Mouse (Mus musculus) liver, postnatal 0 days (tissue): ENCODE results near the gene Gpr83. TPM values are rescaled to one million over a fixed set of nuclear protein-coding genes. Genes with fewer than 3 reads are reported as not detected.
A peak's percentile ranks its signal among the peaks of the same experiment; 100 is the strongest.
"Not testable (repeated sequence)": the region's sequence is repeated elsewhere in the genome, so short reads cannot be mapped to it uniquely, and the experiment has no call there.

Experiments used
- ATAC-seq: fragments of 200-750 bp; cut with Nextera tagmentation; 2 replicates; pipeline ENCODE4 v1.8.0; 2017; ENCODE audit warnings: mild to moderate bottlenecking, moderate library complexity
- DNase-seq: peaks from one replicate; pipeline ENCODE4 v3.0.0-alpha.2; 2016
- H3K27ac ChIP-seq: fragments of 300-500 bp; sonication (generic); 2 replicates; pipeline ENCODE4 v1.5.1; 2014; ENCODE audit warnings: antibody characterized with exemption, moderate library complexity, mild to moderate bottlenecking, low read depth
- H3K27me3 ChIP-seq: fragments of 300-500 bp; sonication (generic); 2 replicates; pipeline ENCODE4 v1.6.1; 2014; ENCODE audit warnings: low read length, control low read depth, mixed read lengths; ENCODE audit not compliant: insufficient read depth
- H3K36me3 ChIP-seq: fragments of 300-500 bp; sonication (generic); replicated peaks from 2 replicates; pipeline ENCODE4 v1.6.1; 2014; ENCODE audit warnings: mild to moderate bottlenecking, control low read depth, low read length, moderate library complexity, mixed read lengths; ENCODE audit not compliant: insufficient read depth
- H3K4me1 ChIP-seq: fragments of 300-500 bp; sonication (generic); 2 replicates; pipeline ENCODE4 v1.6.1; 2014; ENCODE audit warnings: antibody characterized with exemption, mild to moderate bottlenecking, control low read depth; ENCODE audit not compliant: insufficient read depth
- H3K4me2 ChIP-seq: fragments of 300-500 bp; sonication (generic); 2 replicates; pipeline ENCODE4 v1.6.1; 2014; ENCODE audit warnings: low read depth, mild to moderate bottlenecking, low read length, moderate library complexity, mixed read lengths
- H3K4me3 ChIP-seq: fragments of 300-500 bp; sonication (generic); 2 replicates; pipeline ENCODE4 v1.5.1; 2014; ENCODE audit warnings: low read depth, low read length
- H3K9ac ChIP-seq: fragments of 300-500 bp; sonication (generic); replicated peaks from 2 replicates; pipeline ENCODE4 v1.6.1; 2014; ENCODE audit warnings: mild to moderate bottlenecking, moderate library complexity
- H3K9me3 ChIP-seq: fragments of 300-500 bp; sonication (generic); 2 replicates; pipeline ENCODE4 v1.6.1; 2016; ENCODE audit warnings: mild to moderate bottlenecking, control low read depth, low read length, mixed read lengths
- CTCF ChIP-seq: sonication (generic); IDR thresholded peaks from 2 replicates; pipeline ENCODE4 v1.5.1; 2016; ENCODE audit warnings: antibody characterized with exemption, low read depth
- EP300 ChIP-seq: IDR thresholded peaks from 2 replicates; pipeline ENCODE4 v1.6.1; 2016; ENCODE audit warnings: antibody characterized with exemption, low read depth, mild to moderate bottlenecking
- WGBS: fragments of 180-500 bp; shearing (Covaris S2); extraction: QIAGEN DNeasy Blood & Tissue Kit; methylation state at CpG from one replicate; pipeline ENCODE4 v1.1.7; 2014; ENCODE audit not compliant: insufficient replicate concordance; 5-methylcytosine and 5-hydroxymethylcytosine counted together
- polyA plus RNA-seq: library from polyadenylated mRNA; unstranded; fragments of >200 nt; fragmentation: Nextera tagmentation; extraction: Ambion mirVana; gene quantifications from 2 replicates; pipeline ENCODE4 v1.2.1, GENCODE M21; 2015

The Gpr83 gene
- polyA plus RNA-seq, 1 experiment from 2014 or later = not detected

- H3K9ac ChIP-seq = no peak overlapping the region
- no peak overlapping the region for H3K4me2 ChIP-seq
- no peaks in the 10 kb centered on the region for H3K36me3 ChIP-seq
- 60% methylated on average over 17 of the region's 17 CpGs for WGBS
- TF ChIP-seq CTCF (no peak), EP300 (no peak)
- ATAC-seq (no peak), DNase-seq (no peak)
- no peaks in the 10 kb centered on the region for H3K4me1 ChIP-seq
- H3K27me3 ChIP-seq = no peaks in the 10 kb centered on the region
- H3K9me3 ChIP-seq = no peaks in the 10 kb centered on the region
- no peak overlapping the region for H3K27ac ChIP-seq
- no peak overlapping the region for H3K4me3 ChIP-seq
These were observed 12.3 kb downstream of the Gpr83 start for GRCm38 (mm10) chr9:14872181-14872930.

GRCm38 (mm10) chr9:14875743-14876507, 15.9 kb downstream of the Gpr83 start:
- DNase-seq (no peak), ATAC-seq (no peak)
- Histone ChIP-seq H3K27me3 (no peaks in the 10 kb centered on the region), H3K27ac (no peak overlapping the region), H3K9ac (no peak overlapping the region), H3K4me1 (no peaks in the 10 kb centered on the region), H3K36me3 (no peaks in the 10 kb centered on the region), H3K4me2 (no peak overlapping the region), H3K4me3 (no peak overlapping the region), H3K9me3 (no peaks in the 10 kb centered on the region)
- TF ChIP-seq CTCF = no peak
- WGBS = 73% methylated on average over 5 of the region's 5 CpGs

GRCm38 (mm10) chr9:14876566-14876965, 16.6 kb downstream of the Gpr83 start:
- H3K27me3 ChIP-seq, DNase-seq, H3K4me1 ChIP-seq, H3K36me3 ChIP-seq, H3K4me2 ChIP-seq, H3K27ac ChIP-seq, H3K9me3 ChIP-seq, H3K9ac ChIP-seq, ATAC-seq, H3K4me3 ChIP-seq: not testable (repeated sequence)
- 54% methylated on average over 8 of the region's 8 CpGs for WGBS

GRCm38 (mm10) chr9:14884641-14885040, 24.6 kb downstream of the Gpr83 start:
- Histone ChIP-seq H3K27ac (no peak overlapping the region), H3K4me3 (no peak overlapping the region), H3K9me3 (no peaks in the 10 kb centered on the region), H3K27me3 (no peaks in the 10 kb centered on the region), H3K4me1 (no peaks in the 10 kb centered on the region), H3K36me3 (no peaks in the 10 kb centered on the region), H3K9ac (no peak overlapping the region), H3K4me2 (no peak overlapping the region)
- WGBS = 41% methylated on average over 4 of the region's 4 CpGs
- TF ChIP-seq EP300 (no peak), CTCF (no peak)
- ATAC-seq (no peak), DNase-seq (no peak)

- H3K27ac ChIP-seq = no peak overlapping the region
- H3K4me2 ChIP-seq = no peak overlapping the region
- ATAC-seq (no peak), DNase-seq (no peak)
- TF ChIP-seq EP300 (no peak), CTCF (peak; percentile 36; the same call in 1 of the 2 replicates)
- no peak overlapping the region for H3K9ac ChIP-seq
- H3K36me3 ChIP-seq = no peaks in the 10 kb centered on the region
- H3K27me3 ChIP-seq = no peaks in the 10 kb centered on the region
- H3K9me3 ChIP-seq = no peaks in the 10 kb centered on the region
- H3K4me3 ChIP-seq = no peak overlapping the region
- H3K4me1 ChIP-seq = no peaks in the 10 kb centered on the region
These were observed 25.1 kb downstream of the Gpr83 start for GRCm38 (mm10) chr9:14885151-14885550.

- H3K36me3 ChIP-seq = no peaks in the 10 kb centered on the region
- no peaks in the 10 kb centered on the region for H3K4me1 ChIP-seq
- no peak overlapping the region for H3K9ac ChIP-seq
- H3K4me2 ChIP-seq = no peak overlapping the region
- H3K27ac ChIP-seq = no peak overlapping the region
- DNase-seq (no peak), ATAC-seq (peak; percentile 27; the same call in 1 of the 2 replicates)
- H3K27me3 ChIP-seq = no peaks in the 10 kb centered on the region
- no peak for TF ChIP-seq CTCF
- no peak for TF ChIP-seq EP300
- no peaks in the 10 kb centered on the region for H3K9me3 ChIP-seq
- 50% methylated on average over 1 of the region's 1 CpGs for WGBS
- no peak overlapping the region for H3K4me3 ChIP-seq
These were observed 25.9 kb downstream of the Gpr83 start for GRCm38 (mm10) chr9:14885954-14886353.
